Mouse (Mus musculus) heart, postnatal 0 days (tissue): ENCODE results near the gene Crygn. TPM values are rescaled to one million over a fixed set of nuclear protein-coding genes. Genes with fewer than 3 reads are reported as not detected.
A peak's percentile ranks its signal among the peaks of the same experiment; 100 is the strongest.

Source experiments
- ATAC-seq: fragments of 200-750 bp; cut with Nextera tagmentation; 2 replicates; pipeline ENCODE4 v1.8.0; 2017; ENCODE audit warnings: low read depth, moderate number of reproducible peaks, moderate library complexity; ENCODE audit not compliant: insufficient read depth
- DNase-seq: peaks from one replicate; pipeline ENCODE4 v3.0.0-alpha.2; 2016; ENCODE audit warnings: low spot score
- H3K27ac ChIP-seq: fragments of 300-500 bp; sonication (generic); 2 replicates; pipeline ENCODE4 v1.5.1; 2014; ENCODE audit warnings: low read depth, mild to moderate bottlenecking
- H3K27me3 ChIP-seq: fragments of 300-500 bp; sonication (generic); 2 replicates; pipeline ENCODE4 v1.6.1; 2014; ENCODE audit warnings: low read length, mixed read lengths; ENCODE audit not compliant: control insufficient read depth, insufficient read depth
- H3K36me3 ChIP-seq: fragments of 300-500 bp; sonication (generic); replicated peaks from 2 replicates; pipeline ENCODE4 v1.6.1; 2014; ENCODE audit warnings: low read length, mixed read lengths; ENCODE audit not compliant: control insufficient read depth, insufficient read depth
- H3K4me1 ChIP-seq: fragments of 300-500 bp; sonication (generic); 2 replicates; pipeline ENCODE4 v1.6.1; 2014; ENCODE audit warnings: antibody characterized with exemption; ENCODE audit not compliant: control insufficient read depth, insufficient read depth
- H3K4me2 ChIP-seq: fragments of 300-500 bp; sonication (generic); 2 replicates; pipeline ENCODE4 v1.6.1; 2014; ENCODE audit warnings: low read depth, mild to moderate bottlenecking, low read length, moderate library complexity
- H3K4me3 ChIP-seq: fragments of 300-500 bp; sonication (generic); 2 replicates; pipeline ENCODE4 v1.5.1; 2014; ENCODE audit warnings: low read depth, low read length
- H3K9ac ChIP-seq: fragments of 300-500 bp; sonication (generic); replicated peaks from 2 replicates; pipeline ENCODE4 v1.6.1; 2014; ENCODE audit warnings: low read depth, low read length, mixed read lengths
- H3K9me3 ChIP-seq: fragments of 300-500 bp; sonication (generic); replicated peaks from 2 replicates; pipeline ENCODE4 v1.6.1; 2016; ENCODE audit warnings: low read length; ENCODE audit not compliant: control insufficient read depth
- CTCF ChIP-seq: IDR thresholded peaks from 2 replicates; pipeline ENCODE4 v1.5.1; 2016; ENCODE audit warnings: antibody characterized with exemption, control low read depth, low read depth
- EP300 ChIP-seq: IDR thresholded peaks from 2 replicates; pipeline ENCODE4 v1.6.1; 2016; ENCODE audit warnings: antibody characterized with exemption, low read depth
- WGBS: fragments of 180-500 bp; shearing (Covaris S2); extraction: QIAGEN DNeasy Blood & Tissue Kit; methylation state at CpG from one replicate; pipeline ENCODE4 v1.1.7; 2014; 5-methylcytosine and 5-hydroxymethylcytosine counted together
- polyA plus RNA-seq: library from polyadenylated mRNA; unstranded; fragments of >200 nt; fragmentation: Nextera tagmentation; extraction: Ambion mirVana; gene quantifications from 2 replicates; pipeline ENCODE4 v1.2.1, GENCODE M21; 2015
- total RNA-seq: library from RNA; depleted of rRNA; stranded (reverse); fragments of >200 nt; gene quantifications from 2 replicates; pipeline ENCODE4 v1.2.3, GENCODE M21; 2014; ENCODE audit warnings: low replicate concordance

The Crygn gene
- total and polyA plus RNA-seq, 2 experiments from 2014 or later = 3.9 TPM; not detected in 1

- Histone ChIP-seq H3K36me3 (no peaks in the 10 kb centered on the region), H3K27ac (no peak overlapping the region), H3K9me3 (no peaks in the 10 kb centered on the region), H3K4me1 (peaks cover 6% of the 10 kb centered on the region; the same call in 1 of the 2 replicates), H3K4me2 (no peak overlapping the region), H3K27me3 (no peaks in the 10 kb centered on the region), H3K4me3 (no peak overlapping the region), H3K9ac (no peak overlapping the region)
- WGBS = 70% methylated on average over 15 of the region's 15 CpGs
- TF ChIP-seq CTCF (no peak), EP300 (no peak)
- ATAC-seq (no peak), DNase-seq (no peak)
Measured at GRCm38 (mm10) chr5:24741172-24741885, 16.5 kb downstream of the Crygn start.

GRCm38 (mm10) chr5:24739141-24739753, 18.6 kb downstream of the Crygn start:
- H3K27me3 ChIP-seq = no peaks in the 10 kb centered on the region
- 9% methylated on average over 15 of the region's 15 CpGs for WGBS
- no peak for TF ChIP-seq CTCF
- TF ChIP-seq EP300 = 0 out of 2 replicates have a peak, but pooled peaks have one; percentile 72
- H3K9ac ChIP-seq = 0 out of 2 replicates have a peak overlapping the region, but pooled peaks have one; percentile 2
- peak overlapping the region; percentile 77 for H3K27ac ChIP-seq
- no peaks in the 10 kb centered on the region for H3K9me3 ChIP-seq
- peaks cover 6% of the 10 kb centered on the region; the same call in 1 of the 2 replicates for H3K4me1 ChIP-seq
- no peak overlapping the region for H3K4me3 ChIP-seq
- DNase-seq (peak; percentile 93), ATAC-seq (peak; percentile 92)
- H3K4me2 ChIP-seq = peak overlapping the region; percentile 46
- no peaks in the 10 kb centered on the region for H3K36me3 ChIP-seq

- Histone ChIP-seq H3K36me3 (no peaks in the 10 kb centered on the region), H3K27ac (peak overlapping the region; percentile 77), H3K27me3 (no peaks in the 10 kb centered on the region), H3K9ac (no peak overlapping the region), H3K4me1 (peaks cover 6% of the 10 kb centered on the region; the same call in 1 of the 2 replicates), H3K4me3 (no peak overlapping the region), H3K4me2 (no peak overlapping the region), H3K9me3 (no peaks in the 10 kb centered on the region)
- WGBS = 70% methylated on average over 1 of the region's 1 CpGs
- DNase-seq = no peak
- TF ChIP-seq CTCF (no peak), EP300 (no peak)
- ATAC-seq = no peak
Measured at GRCm38 (mm10) chr5:24738517-24738916, 19.3 kb downstream of the Crygn start.

- Histone ChIP-seq H3K4me3 (no peak overlapping the region), H3K9me3 (no peaks in the 10 kb centered on the region), H3K4me1 (peaks cover 14% of the 10 kb centered on the region), H3K27me3 (no peaks in the 10 kb centered on the region), H3K27ac (no peak overlapping the region), H3K9ac (no peak overlapping the region), H3K4me2 (no peak overlapping the region), H3K36me3 (no peaks in the 10 kb centered on the region)
- WGBS = 85% methylated on average over 10 of the region's 10 CpGs
- no peak for TF ChIP-seq EP300
- TF ChIP-seq CTCF = no peak
- DNase-seq = no peak
- no peak for ATAC-seq
Measured at GRCm38 (mm10) chr5:24737595-24737994, 20.2 kb downstream of the Crygn start.

GRCm38 (mm10) chr5:24733771-24734426, 23.9 kb downstream of the Crygn start:
- Histone ChIP-seq H3K27ac (no peak overlapping the region), H3K4me3 (no peak overlapping the region), H3K36me3 (no peaks in the 10 kb centered on the region), H3K4me1 (peaks cover 24% of the 10 kb centered on the region), H3K27me3 (peaks cover 29% of the 10 kb centered on the region), H3K4me2 (no peak overlapping the region), H3K9me3 (no peaks in the 10 kb centered on the region), H3K9ac (no peak overlapping the region)
- no peak for DNase-seq
- no peak for TF ChIP-seq EP300
- no peak for TF ChIP-seq CTCF
- 60% methylated on average over 7 of the region's 7 CpGs for WGBS
- ATAC-seq = no peak
